Mouse (Mus musculus): ENCODE measurements around the gene Taar7b.

Taar7b gene

GRCm38 (mm10) chr10:24049210-24049609 lies 49.5 kb downstream of the Taar7b start, which contains the start of gene Taar7f:
Taar7f (plus strand) TSS chr10:24049510.
- ATAC-seq (ENCODE audit: insufficient number of reproducible peaks, low FRiP score, low TSS enrichment): no peak
